Mouse (Mus musculus) forebrain, embryonic 11.5 days (tissue): ENCODE measurements around the gene Rundc3a. TPM values are rescaled to one million over a fixed set of nuclear protein-coding genes. Genes with fewer than 3 reads are reported as not detected.

Source experiments
- ATAC-seq: fragments of 200-750 bp; cut with Nextera tagmentation; replicated peaks from 2 replicates; pipeline ENCODE4 v1.8.0; 2017; ENCODE audit warnings: moderate TSS enrichment; ENCODE audit not compliant: low FRiP score
- DNase-seq: peaks from one replicate; pipeline ENCODE4 v3.0.0-alpha.2; 2017; ENCODE audit warnings: low spot score
- H3K27ac ChIP-seq: fragments of 300-500 bp; sonication (generic); 2 replicates; pipeline ENCODE4 v1.5.1; 2014; ENCODE audit warnings: low read depth, low read length
- H3K27me3 ChIP-seq: fragments of 300-500 bp; sonication (generic); 2 replicates; pipeline ENCODE4 v1.6.1; 2014; ENCODE audit warnings: mild to moderate bottlenecking, low read length, mixed read lengths; ENCODE audit not compliant: control insufficient read depth, insufficient read depth
- H3K36me3 ChIP-seq: fragments of 300-500 bp; sonication (generic); 2 replicates; pipeline ENCODE4 v1.6.1; 2014; ENCODE audit warnings: mild to moderate bottlenecking, low read length, moderate library complexity, mixed read lengths; ENCODE audit not compliant: control insufficient read depth, insufficient read depth
- H3K4me1 ChIP-seq: fragments of 300-500 bp; sonication (generic); replicated peaks from 2 replicates; pipeline ENCODE4 v1.6.1; 2014; ENCODE audit warnings: low read length, mixed read lengths; ENCODE audit not compliant: control insufficient read depth, insufficient read depth
- H3K4me2 ChIP-seq: fragments of 300-500 bp; sonication (generic); 2 replicates; pipeline ENCODE4 v1.6.1; 2014; ENCODE audit warnings: low read depth, mild to moderate bottlenecking, low read length, moderate library complexity, mixed read lengths; ENCODE audit not compliant: severe bottlenecking
- H3K4me3 ChIP-seq: fragments of 300-500 bp; sonication (generic); 2 replicates; pipeline ENCODE4 v1.5.1; 2014; ENCODE audit warnings: low read depth, low read length
- H3K9ac ChIP-seq: fragments of 300-500 bp; sonication (generic); 2 replicates; pipeline ENCODE4 v1.6.1; 2014; ENCODE audit warnings: low read length
- H3K9me3 ChIP-seq: fragments of 300-500 bp; sonication (generic); 2 replicates; pipeline ENCODE4 v1.6.1; 2016; ENCODE audit warnings: low read length, mixed read lengths; ENCODE audit not compliant: control insufficient read depth
- WGBS: fragments of 180-500 bp; shearing (Covaris S2); extraction: QIAGEN DNeasy Blood & Tissue Kit; methylation state at CpG from one replicate; pipeline ENCODE4 v1.1.7; 2014; 5-methylcytosine and 5-hydroxymethylcytosine counted together
- polyA plus RNA-seq: library from polyadenylated mRNA; unstranded; fragments of >200 nt; fragmentation: Nextera tagmentation; extraction: Ambion mirVana; gene quantifications from 2 replicates; pipeline ENCODE4 v1.2.1, GENCODE M21; 2014

Rundc3a gene
- polyA plus RNA-seq: 33.1 and 35.4 TPM in 2 replicates

DNA sequence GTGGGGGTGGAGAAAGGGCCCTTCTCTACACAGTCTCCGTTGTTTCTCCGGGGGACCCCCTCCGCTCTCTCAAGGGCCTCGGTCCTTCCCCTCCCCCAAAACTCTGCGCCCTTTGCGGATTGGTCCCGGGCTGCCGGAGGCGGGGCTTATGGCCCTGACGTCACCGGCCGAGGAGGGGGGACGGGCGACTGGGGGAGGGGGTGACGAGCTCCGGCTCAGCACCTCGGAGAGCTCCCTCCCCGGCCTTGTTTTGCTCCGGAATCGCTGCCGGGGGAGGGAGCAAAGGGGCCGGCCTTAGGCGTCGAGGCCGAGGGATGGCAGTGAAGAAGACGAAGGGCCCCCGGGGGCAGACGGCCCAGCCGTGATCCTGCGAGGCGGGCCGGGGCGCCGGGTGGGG, at the start of gene Rundc3a:
Rundc3a (plus strand) TSS at position 166 of the 397 bp plus-strand sequence.
- peaks cover 23% of the 10 kb centered on the region for H3K4me1 ChIP-seq
- no peaks in the 10 kb centered on the region; the same call in 1 of the 2 replicates for H3K27me3 ChIP-seq
- peak within 1 kb of the TSS; percentile 51 for H3K4me3 ChIP-seq
- WGBS: 0% methylated on average over 32 of the region's 34 CpGs
- H3K27ac ChIP-seq: peak within 1 kb of the TSS; percentile 65
- DNase-seq (peak; percentile 98), ATAC-seq (peak; percentile 93)
- peak within 1 kb of the TSS; percentile 84 for H3K4me2 ChIP-seq
- H3K36me3 ChIP-seq: no peaks in the 10 kb centered on the region
- H3K9ac ChIP-seq: peak within 1 kb of the TSS; percentile 60
- no peaks in the 10 kb centered on the region for H3K9me3 ChIP-seq

- Histone ChIP-seq H3K36me3 (no peaks in the 10 kb centered on the region), H3K4me1 (no peaks in the 10 kb centered on the region), H3K27ac (no peak overlapping the region), H3K9me3 (no peaks in the 10 kb centered on the region), H3K9ac (no peak overlapping the region), H3K4me3 (no peak overlapping the region), H3K4me2 (no peak overlapping the region), H3K27me3 (no peaks in the 10 kb centered on the region)
- ATAC-seq: no peak
- 85% methylated on average over 3 of the region's 3 CpGs for WGBS
- DNase-seq: no peak
Observed at GRCm38 (mm10) chr11:102344458-102344857, 48.7 kb upstream of the Rundc3a start.

- WGBS: 74% methylated on average over 5 of the region's 5 CpGs
- DNase-seq: no peak
- H3K9ac ChIP-seq: no peak overlapping the region
- no peaks in the 10 kb centered on the region for H3K9me3 ChIP-seq
- no peaks in the 10 kb centered on the region for H3K27me3 ChIP-seq
- H3K27ac ChIP-seq: no peak overlapping the region
- ATAC-seq: no peak
- H3K36me3 ChIP-seq: no peaks in the 10 kb centered on the region
- H3K4me2 ChIP-seq: no peak overlapping the region
- no peaks in the 10 kb centered on the region for H3K4me1 ChIP-seq
- H3K4me3 ChIP-seq: no peak overlapping the region
Observed at GRCm38 (mm10) chr11:102346926-102347325, 46.3 kb upstream of the Rundc3a start.

GRCm38 (mm10) chr11:102347683-102348082, 45.5 kb upstream of the Rundc3a start:
- H3K36me3 ChIP-seq: no peaks in the 10 kb centered on the region
- DNase-seq (no peak), ATAC-seq (no peak)
- H3K4me3 ChIP-seq: no peak overlapping the region
- no peak overlapping the region for H3K9ac ChIP-seq
- H3K4me1 ChIP-seq: no peaks in the 10 kb centered on the region
- no peak overlapping the region for H3K4me2 ChIP-seq
- H3K9me3 ChIP-seq: no peaks in the 10 kb centered on the region
- 59% methylated on average over 5 of the region's 5 CpGs for WGBS
- no peaks in the 10 kb centered on the region for H3K27me3 ChIP-seq
- no peak overlapping the region for H3K27ac ChIP-seq

GRCm38 (mm10) chr11:102348101-102348585, 45.1 kb upstream of the Rundc3a start:
- Histone ChIP-seq H3K9me3 (no peaks in the 10 kb centered on the region), H3K9ac (no peak overlapping the region), H3K4me3 (no peak overlapping the region), H3K36me3 (no peaks in the 10 kb centered on the region), H3K27ac (no peak overlapping the region), H3K27me3 (no peaks in the 10 kb centered on the region), H3K4me2 (no peak overlapping the region), H3K4me1 (no peaks in the 10 kb centered on the region)
- ATAC-seq (no peak), DNase-seq (no peak)
- WGBS: 88% methylated on average over 7 of the region's 7 CpGs

- no peaks in the 10 kb centered on the region for H3K9me3 ChIP-seq
- H3K27ac ChIP-seq: no peak overlapping the region
- no peaks in the 10 kb centered on the region for H3K27me3 ChIP-seq
- H3K36me3 ChIP-seq: no peaks in the 10 kb centered on the region
- no peak for ATAC-seq
- H3K4me1 ChIP-seq: no peaks in the 10 kb centered on the region
- 88% methylated on average over 11 of the region's 11 CpGs for whole genome bisulfite sequencing
- H3K4me2 ChIP-seq: no peak overlapping the region
- H3K4me3 ChIP-seq: no peak overlapping the region
- DNase-seq: no peak
- no peak overlapping the region for H3K9ac ChIP-seq
Observed at GRCm38 (mm10) chr11:102348771-102349170, 44.4 kb upstream of the Rundc3a start.

- no peak overlapping the region for H3K4me2 ChIP-seq
- H3K27ac ChIP-seq: no peak overlapping the region
- H3K9ac ChIP-seq: no peak overlapping the region
- H3K27me3 ChIP-seq: no peaks in the 10 kb centered on the region
- H3K4me1 ChIP-seq: no peaks in the 10 kb centered on the region
- no peaks in the 10 kb centered on the region for H3K36me3 ChIP-seq
- H3K4me3 ChIP-seq: no peak overlapping the region
- 95% methylated on average over 3 of the region's 3 CpGs for WGBS
- ATAC-seq: no peak
- DNase-seq: no peak
- no peaks in the 10 kb centered on the region for H3K9me3 ChIP-seq
Observed at GRCm38 (mm10) chr11:102349189-102349954, 43.8 kb upstream of the Rundc3a start.

DNA sequence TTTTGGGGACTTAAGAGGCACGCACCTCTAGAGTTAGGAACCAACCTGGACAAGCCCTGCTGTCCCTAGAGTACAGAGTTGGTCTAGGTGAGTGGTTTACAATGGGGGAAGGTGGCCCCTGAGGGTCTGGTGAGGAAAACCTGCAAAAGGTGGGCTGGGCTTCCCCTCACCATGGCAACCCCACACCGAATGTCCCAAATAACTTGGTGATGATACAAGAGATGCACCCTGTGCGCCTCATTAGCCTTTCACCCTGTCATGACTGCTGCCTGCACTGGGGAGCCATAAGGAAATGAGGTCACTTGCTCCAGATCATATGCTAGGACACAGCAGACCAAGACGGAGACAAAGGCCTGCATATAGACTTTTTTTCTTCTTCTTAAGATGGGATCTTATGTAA, 42.8 kb upstream of the Rundc3a start:
- H3K9ac ChIP-seq: no peak overlapping the region
- H3K36me3 ChIP-seq: no peaks in the 10 kb centered on the region
- no peak overlapping the region for H3K4me2 ChIP-seq
- no peak overlapping the region for H3K4me3 ChIP-seq
- H3K9me3 ChIP-seq: no peaks in the 10 kb centered on the region
- WGBS: 85% methylated on average over 4 of the region's 4 CpGs
- H3K4me1 ChIP-seq: no peaks in the 10 kb centered on the region
- H3K27ac ChIP-seq: no peak overlapping the region
- ATAC-seq: no peak
- H3K27me3 ChIP-seq: no peaks in the 10 kb centered on the region
- DNase-seq: no peak
